Mouse (Mus musculus) megakaryocyte, embryonic 14.5 days (primary cell): ENCODE measurements around the gene Rasal1.

Experiments used
- FLI1 ChIP-seq: IDR thresholded peaks from 2 replicates; pipeline ENCODE4 v1.6.1; 2012; ENCODE audit warnings: low read length, inconsistent platforms, mixed read lengths
- GATA1 ChIP-seq: IDR thresholded peaks from 3 replicates; pipeline ENCODE4 v1.6.1; 2012; ENCODE audit warnings: mixed read lengths, low read length, inconsistent platforms, borderline replicate concordance

DNA sequence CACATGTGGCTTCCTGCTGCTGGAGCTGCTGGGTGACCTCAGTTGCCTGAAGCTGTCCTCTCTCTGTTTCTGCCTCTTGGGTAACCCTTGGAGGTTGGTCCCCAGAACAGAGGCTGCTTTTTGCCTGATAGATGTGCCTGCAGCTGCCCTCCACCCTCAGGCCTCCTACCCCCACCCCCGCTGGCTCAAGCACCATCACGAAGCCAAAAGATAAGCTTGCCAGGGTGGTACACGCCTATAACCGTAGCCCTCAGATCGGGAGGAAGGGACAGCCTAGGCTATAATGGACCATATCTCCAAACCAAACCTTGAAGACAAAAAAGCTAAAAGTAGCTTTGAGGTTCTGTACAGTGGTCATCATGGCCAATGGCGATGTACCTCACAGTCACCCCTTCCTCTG is 49.0 kb upstream of the Rasal1 start:
- no peak for TF ChIP-seq GATA1
- TF ChIP-seq FLI1, result no peak
